Mouse (Mus musculus) adrenal gland, postnatal 25 days (tissue): ENCODE results near the gene Cdh7. TPM values are rescaled to one million over a fixed set of nuclear protein-coding genes. Genes with fewer than 3 reads are reported as not detected.
A peak's percentile ranks its signal among the peaks of the same experiment; 100 is the strongest.
"Not testable (repeated sequence)": the region's sequence is repeated elsewhere in the genome, so short reads cannot be mapped to it uniquely, and the experiment has no call there.

Experiments used
- DNase-seq: peaks from one replicate; pipeline ENCODE4 v3.0.0; 2021; ENCODE audit warnings: mixed read lengths
- long read RNA-seq: library from polyadenylated mRNA; stranded (forward); transcript quantifications from one replicate; pipeline ENCODE4 v2.0.0, GENCODE M21; 2021
- total RNA-seq: library from RNA; stranded (reverse); gene quantifications from 2 replicates; pipeline ENCODE4 v1.2.3, GENCODE M21; 2021

Cdh7 gene
- total RNA-seq: not detected in 2 replicates
- long read RNA-seq: 0 reads

DNA sequence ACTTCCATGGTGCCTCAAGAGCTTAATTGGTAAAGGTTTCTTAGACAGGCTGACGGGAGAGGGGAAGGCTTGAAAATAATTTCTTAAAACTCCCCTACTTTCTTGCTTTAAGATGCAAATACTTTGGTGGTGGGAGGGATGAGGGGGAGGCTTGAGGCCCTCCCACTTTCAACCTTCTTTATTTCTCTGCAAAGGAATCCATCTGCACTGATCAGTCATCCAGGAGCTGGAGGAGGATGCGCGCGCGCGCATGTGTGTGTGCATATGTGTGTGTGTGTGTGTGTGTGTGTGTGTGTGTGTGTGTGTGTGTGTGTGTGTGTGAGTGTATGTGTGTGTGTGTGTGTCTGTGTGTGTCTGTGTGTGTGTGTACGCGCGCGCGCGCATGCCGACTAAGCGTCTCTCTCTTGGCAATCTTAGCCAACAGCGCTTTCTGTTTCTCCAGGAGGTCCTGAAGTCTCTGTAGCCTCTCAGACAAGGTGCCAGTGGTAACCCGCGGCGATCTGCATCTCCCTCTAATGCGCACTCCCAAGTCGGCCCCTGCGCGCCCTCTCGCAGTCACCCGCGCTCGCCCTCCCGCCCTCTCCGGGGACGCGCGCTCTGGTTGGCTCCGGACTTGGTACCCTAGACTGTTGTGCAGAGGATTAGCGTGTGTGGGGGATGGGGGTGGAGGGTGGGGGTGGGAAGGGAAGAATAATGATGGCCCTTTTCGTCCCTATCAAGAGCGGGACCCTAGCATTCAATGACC, at the start of gene Cdh7:
Gene Cdh7, plus strand, starts transcription at position 368 of the 745 bp plus-strand sequence.
- peak; percentile 6 for DNase-seq

GRCm38 (mm10) chr1:109932674-109933073, 49.6 kb upstream of the Cdh7 start:
- DNase-seq: no peak

GRCm38 (mm10) chr1:109948571-109948970, 33.7 kb upstream of the Cdh7 start:
- DNase-seq: no peak

- DNase-seq: no peak
Measured at GRCm38 (mm10) chr1:109971721-109972425, 10.4 kb upstream of the Cdh7 start.

DNA sequence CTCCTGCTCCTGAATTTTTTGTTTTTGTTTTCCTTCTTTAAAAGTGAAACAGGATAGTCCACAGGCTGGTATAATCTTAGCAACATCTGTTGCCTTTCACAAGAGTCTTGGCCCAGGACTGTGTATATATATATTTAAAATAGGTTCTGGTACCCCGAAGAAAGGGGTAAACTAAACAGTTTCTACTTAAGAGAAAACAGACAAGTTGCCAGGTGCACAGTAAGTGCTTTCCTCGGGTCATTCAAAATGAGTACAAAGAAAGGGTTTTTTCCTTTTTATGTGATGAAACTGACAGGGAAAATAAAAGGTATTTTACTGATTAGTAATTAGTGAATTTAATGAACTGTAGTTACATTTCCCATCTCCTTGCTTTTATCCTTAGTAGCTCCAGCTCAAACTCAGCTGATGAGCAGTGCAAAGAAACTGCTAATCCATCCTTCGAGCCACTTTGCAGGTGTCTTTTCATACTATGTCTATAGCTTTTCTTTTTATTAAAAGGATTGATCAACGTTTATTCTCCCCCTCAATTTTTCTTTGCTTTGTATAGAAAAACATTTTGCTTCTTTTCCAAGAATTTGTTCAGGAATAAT, 9.7 kb upstream of the Cdh7 start:
- no peak for DNase-seq

DNA sequence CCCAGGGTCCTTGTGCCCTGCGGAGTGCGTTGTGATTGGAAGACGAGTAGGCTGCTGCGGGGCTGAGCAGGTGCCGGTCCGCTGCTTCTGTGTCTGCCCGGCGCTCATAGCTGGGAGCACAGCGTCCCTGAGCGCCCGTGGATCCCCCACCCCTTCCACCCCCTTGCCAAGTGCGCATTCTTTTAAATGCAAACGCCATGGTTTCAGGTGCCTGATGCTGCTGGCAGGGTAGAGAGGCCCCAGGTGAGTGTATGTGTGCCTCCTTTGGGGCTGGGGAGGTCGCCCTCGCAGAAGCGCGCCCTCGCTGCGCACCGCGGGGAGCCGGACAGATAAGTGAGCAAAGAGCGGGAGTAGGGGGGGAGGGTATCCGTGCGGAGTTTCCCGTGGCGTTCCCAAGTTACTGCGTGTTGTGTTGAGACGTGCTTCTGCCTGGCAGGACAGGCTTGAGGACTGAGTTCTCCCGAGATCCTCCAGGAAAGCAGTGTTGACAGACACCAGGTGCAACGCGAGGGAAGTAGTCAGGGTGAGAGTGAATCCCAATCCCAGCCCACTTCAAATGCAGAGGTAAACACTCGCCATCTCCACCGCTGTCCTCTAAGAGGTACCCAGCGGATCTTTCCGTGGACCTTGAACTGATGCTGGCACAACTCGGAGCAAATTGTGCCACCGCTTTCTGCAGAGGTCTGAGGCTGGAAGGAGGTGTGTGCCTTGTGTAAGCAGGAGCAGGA, 742 bp downstream of the Cdh7 start:
- no peak for DNase-seq

- no peak for DNase-seq
Measured at GRCm38 (mm10) chr1:109983537-109983912, 1.3 kb downstream of the Cdh7 start.

DNA sequence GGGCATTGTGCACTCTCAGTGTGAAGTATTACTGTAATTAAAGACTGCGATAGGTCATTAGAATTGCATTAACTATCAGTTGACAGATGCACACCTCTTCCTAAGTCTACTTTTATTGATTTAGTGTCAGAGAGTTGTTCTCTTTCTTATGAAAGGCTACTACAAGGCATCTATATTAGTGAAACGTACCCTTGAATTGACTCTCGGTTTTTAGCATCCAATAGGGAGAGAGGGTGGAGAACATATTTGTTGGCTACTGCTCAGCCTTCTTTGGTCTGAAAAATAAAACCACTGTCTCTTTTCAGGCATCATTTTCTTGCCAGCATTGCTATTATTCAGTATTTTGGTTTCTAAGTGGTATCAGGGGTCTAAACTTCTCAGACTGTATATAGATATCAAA, 2.5 kb downstream of the Cdh7 start:
- no peak for DNase-seq

- no peak for DNase-seq
Measured at GRCm38 (mm10) chr1:109985468-109985867, 3.2 kb downstream of the Cdh7 start.

GRCm38 (mm10) chr1:109989541-109989940, 7.3 kb downstream of the Cdh7 start:
- no peak for DNase-seq

- DNase-seq: no peak
Measured at GRCm38 (mm10) chr1:109993906-109994305, 11.7 kb downstream of the Cdh7 start.

DNA sequence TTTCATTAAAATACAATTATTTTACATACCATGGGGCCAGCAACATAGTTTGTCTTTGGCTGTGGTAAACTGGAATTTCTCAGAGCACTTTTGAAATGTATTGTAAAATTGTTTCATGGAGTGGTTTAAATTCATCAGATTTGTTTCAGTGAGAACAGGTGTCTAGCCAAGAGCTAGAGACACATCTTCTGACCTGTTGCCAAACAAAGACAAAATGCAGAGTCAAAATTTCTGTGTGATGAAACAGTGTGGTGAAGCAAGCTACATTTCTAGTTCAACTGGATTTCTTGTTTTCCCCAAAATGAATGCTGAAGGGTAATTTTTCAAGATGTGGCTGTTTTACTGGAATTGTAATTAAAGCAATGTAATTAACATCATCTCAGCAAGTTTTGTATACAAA, 22.2 kb downstream of the Cdh7 start:
- DNase-seq: no peak

DNA sequence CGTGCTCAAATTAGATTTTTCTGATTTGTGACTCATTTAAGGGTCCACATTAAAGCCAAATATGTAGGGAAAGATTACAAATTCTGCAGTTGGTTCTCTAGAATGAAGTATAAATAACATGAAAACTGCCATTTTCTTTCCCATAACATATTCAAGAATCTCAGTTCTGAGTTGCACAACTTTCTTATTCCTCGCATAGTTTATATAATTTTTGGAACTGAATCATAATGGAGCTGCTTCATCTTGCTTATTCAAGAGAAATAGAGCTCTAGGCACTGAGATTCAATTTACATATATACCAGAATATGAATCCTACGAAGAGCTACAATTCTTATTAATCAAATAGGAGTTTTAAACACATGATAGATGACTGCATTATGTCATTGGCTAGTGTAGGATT, 22.8 kb downstream of the Cdh7 start:
- no peak for DNase-seq

- DNase-seq: no peak
Measured at GRCm38 (mm10) chr1:110012153-110012552, 29.9 kb downstream of the Cdh7 start.

DNA sequence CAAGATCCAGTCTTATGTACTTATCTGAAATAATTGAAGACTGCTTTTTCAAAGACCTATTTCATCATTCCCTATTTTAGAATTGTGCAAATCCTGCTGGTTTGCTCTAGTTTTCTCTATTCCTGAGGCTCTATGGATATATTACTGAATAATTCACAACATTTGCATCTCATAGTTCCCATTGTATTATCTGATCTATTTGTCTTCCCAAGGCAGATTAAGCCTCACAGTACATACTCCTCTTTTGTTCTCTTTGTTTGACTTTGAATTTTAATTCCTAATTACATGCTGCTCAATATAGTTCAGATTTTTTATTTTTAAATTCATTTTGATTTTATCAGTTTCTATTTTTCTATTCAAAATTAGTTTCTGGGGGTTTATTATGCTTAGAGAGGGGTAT, 74.1 kb downstream of the Cdh7 start:
- DNase-seq: no peak

- DNase-seq: no peak
Measured at GRCm38 (mm10) chr1:110067405-110067804, 85.2 kb downstream of the Cdh7 start.

GRCm38 (mm10) chr1:110078471-110078870, 96.2 kb downstream of the Cdh7 start:
- no peak for DNase-seq

- DNase-seq: no peak
Measured at GRCm38 (mm10) chr1:110118071-110118470, 135.8 kb downstream of the Cdh7 start.

DNA sequence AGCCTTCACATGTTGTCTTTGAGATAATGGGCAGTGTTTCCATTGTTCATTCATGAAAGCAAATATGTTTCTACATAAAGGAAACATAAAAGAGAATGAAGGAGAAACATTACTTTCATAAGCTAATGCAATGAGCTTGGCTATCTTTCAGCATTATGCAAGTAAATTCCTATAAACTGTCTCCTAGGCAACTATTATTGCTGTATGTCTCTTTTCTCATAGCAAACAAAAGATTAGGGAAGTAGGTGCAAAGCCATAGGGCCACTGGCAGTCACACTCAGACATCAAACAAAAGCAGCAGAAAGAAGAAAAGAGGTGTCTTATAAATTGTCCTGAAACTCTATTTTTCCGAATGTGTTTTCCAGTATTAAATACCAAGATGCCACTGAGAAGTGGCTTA, 136.6 kb downstream of the Cdh7 start:
- no peak for DNase-seq

GRCm38 (mm10) chr1:110171459-110171858, 189.2 kb downstream of the Cdh7 start:
- DNase-seq: not testable (repeated sequence)
